Mouse (Mus musculus) brain, embryonic 18.5 days (tissue): ENCODE results near the gene Setd3.
"Not testable (repeated sequence)": the region's sequence is repeated elsewhere in the genome, so short reads cannot be mapped to it uniquely, and the experiment has no call there.

Experiments used
- DNase-seq: peaks from one replicate; pipeline ENCODE4 v3.0.0-alpha.2; 2012; ENCODE audit warnings: low read depth, low spot score

The Setd3 gene

DNA sequence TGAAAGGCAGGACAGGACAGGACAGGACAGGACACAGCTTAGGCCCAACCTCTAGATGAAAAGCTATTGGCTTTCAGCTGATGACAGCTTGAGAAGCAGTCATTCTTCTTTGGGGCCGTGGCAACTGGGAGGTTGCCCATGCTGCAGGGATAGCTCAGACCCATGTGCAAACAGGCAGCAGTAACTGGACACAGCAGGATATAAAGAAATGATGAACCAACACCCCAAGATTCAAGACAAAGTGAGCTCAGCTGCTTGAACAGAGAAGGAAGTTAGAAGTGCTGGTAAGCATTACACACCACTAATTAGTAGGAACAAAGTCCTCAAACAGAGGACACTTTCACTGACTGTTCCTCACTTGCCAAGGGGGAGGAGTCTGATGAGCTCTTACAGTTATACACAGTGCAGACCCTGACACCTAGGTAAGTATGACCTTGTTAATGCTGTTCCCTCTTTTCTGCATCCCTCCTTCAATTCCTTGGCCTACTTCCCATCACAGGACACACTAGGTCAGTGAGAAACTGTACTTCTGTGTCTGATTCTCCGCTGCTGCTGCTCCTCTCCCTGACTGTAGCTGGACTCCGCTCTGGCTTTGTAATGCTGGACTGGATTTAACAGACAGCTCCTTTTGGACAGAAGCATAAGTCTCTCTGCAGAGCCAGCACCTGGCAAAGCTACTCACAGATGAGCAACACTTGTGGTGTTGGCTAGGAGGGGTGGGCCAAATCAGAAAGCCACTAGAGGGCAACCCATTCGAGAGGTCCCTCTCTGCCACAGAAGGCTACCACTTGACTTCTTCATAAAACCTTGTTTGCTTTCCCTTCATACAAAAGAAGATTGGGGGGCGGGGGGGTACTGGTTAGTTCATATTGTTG lies 35.3 kb downstream of the Setd3 start:
- no peak for DNase-seq

DNA sequence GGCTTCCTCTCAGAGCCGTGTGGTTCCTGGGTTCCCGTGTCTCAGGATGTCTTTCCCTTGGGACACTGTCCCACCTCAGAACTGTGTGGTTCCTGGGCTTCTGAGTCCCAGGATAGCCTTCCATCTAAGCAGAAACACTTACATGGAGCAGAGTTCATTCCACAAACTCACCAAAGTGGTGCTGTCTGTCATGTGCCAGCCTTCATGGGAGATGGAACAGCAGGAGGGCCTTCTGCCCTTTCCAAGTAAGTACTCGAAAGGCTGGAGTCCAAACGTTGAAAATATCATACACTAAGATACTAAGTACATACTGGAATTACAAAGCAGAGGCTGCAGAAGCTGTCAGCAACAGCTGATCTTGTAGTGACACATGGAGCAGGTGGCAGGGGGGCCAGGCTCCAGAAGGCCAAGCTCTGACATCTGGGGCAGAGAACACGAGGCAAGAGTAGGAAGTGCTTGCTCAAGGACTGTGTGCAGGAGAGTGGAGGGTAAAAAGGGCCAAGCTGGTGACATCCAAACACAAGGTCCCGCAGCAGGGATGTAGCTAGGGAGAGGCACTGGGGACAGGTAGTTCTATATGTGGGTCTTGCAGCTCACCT lies 43.4 kb downstream of the Setd3 start:
- no peak for DNase-seq

DNA sequence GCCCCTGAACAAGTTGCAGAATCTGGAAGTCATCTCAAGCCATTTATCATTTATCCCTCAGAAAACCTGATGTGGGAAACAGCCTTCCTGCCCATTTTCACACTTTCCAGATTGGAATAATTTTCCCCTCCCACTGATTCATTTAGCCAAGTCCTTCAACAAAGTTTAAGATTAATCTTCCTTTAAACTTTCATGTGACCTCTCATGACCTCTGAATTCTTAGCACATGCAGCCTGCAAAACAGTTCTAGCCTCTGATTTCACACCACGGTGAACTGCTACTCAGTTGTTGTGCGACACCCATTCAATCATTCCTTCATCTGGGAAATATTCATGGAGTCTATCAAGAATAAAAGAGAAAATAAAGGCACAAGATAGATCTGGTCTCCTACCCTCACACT lies 45.9 kb downstream of the Setd3 start:
- DNase-seq: no peak

GRCm38 (mm10) chr12:108132450-108133070 lies 46.6 kb downstream of the Setd3 start:
- no peak for DNase-seq

DNA sequence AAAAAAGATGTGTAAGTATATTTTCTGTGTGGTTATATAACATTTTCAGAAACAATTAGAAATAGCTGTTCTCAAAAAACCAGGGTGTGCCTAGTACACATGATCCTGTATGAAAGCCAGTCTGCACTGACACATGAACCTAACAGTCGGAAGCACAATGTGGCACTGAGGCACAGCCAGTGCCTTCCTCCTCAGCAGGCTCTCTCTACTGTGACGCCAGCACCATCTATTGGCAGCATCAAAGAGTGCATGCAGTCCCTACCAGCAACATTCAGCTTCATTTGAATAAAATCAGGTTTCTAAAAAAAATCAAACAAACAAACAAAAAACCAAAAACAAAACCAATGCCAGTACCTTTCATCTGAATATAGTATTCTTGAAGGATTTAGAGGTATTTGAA lies 57.8 kb downstream of the Setd3 start:
- peak; percentile 60 for DNase-seq

GRCm38 (mm10) chr12:108120434-108120833 lies 58.7 kb downstream of the Setd3 start:
- DNase-seq: no peak

- DNase-seq: no peak
Measured at GRCm38 (mm10) chr12:108119930-108120329, 59.2 kb downstream of the Setd3 start.

DNA sequence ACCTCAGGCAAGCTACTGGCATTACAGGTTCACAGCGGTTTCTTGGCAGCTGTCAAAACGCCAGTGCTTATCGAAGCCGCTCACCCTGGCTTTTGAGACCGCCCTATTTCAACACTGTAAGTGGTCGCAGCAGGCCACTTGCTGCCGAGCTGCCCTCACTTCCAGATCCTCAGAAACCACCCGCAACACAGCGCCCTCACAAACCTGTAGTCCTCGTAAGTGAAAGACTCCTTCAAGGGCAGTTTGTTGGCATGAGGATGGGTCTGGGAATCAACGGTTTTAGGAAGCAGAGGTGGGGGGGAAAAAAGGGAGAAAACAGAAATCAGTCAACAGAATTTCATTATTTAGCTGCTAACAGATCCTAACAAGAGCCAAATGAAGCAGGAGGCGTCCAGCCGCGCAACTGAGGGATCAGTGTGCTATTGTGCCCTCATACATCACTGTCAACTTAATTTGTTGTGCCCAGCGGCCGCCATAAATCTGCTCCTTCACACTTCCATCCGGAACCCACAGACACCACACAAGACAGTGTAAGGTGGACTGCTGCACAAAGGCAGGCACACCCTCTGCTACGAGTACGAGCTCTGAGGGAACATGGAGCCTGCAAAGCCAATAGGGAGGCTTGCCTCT lies 60.1 kb downstream of the Setd3 start:
- DNase-seq: no peak

GRCm38 (mm10) chr12:108118503-108118901 lies 60.6 kb downstream of the Setd3 start:
- DNase-seq: no peak

- no peak for DNase-seq
Measured at GRCm38 (mm10) chr12:108111191-108111590, 67.9 kb downstream of the Setd3 start.

- DNase-seq: no peak
Measured at GRCm38 (mm10) chr12:108110674-108111073, 68.4 kb downstream of the Setd3 start.

GRCm38 (mm10) chr12:108109732-108110131 lies 69.4 kb downstream of the Setd3 start:
- no peak for DNase-seq

- not testable (repeated sequence) for DNase-seq
Measured at GRCm38 (mm10) chr12:108108591-108108990, 70.5 kb downstream of the Setd3 start.

DNA sequence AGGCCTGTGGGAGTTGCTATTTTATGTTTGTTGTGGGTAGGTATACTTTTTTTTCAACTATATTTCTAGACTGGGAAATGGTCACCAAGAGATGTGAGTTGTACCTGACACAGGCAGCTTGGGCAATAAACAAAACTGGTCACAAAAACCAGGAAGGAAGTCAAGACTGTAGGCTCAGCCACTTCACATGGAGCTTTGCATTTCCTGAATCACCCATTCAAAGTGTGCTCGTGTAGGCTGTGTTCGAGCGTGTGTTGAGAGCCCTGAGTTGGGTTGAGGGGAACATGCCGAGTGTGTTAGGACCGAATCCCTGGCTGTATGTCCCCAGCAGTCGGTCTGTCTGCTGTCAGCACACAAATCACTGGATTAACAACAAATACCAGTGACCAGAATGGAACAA lies 75.8 kb downstream of the Setd3 start:
- no peak for DNase-seq

DNA sequence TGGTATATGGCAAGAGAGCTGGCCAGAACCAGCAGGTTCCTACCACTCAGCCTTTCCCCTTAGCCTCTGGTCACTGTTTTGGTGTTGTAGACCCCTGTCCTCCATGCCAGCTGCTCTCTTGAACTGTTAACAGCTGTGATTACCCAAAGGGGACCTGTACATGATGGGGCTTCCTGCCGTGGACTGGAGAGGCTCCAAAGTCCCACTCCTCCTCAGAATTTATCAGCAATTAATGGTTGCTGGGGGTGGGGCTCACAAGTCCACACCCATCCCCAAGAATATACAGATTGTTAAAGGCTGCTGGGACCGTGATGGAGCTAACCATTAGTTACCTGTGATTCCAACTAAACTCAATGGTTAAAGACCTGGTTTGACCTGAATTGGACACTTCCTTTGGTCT lies 77.0 kb downstream of the Setd3 start:
- no peak for DNase-seq

GRCm38 (mm10) chr12:108100181-108100580 lies 78.9 kb downstream of the Setd3 start:
- no peak for DNase-seq

GRCm38 (mm10) chr12:108098201-108098980 lies 80.7 kb downstream of the Setd3 start:
- DNase-seq: no peak

GRCm38 (mm10) chr12:108097643-108098042 lies 81.5 kb downstream of the Setd3 start:
- no peak for DNase-seq

- DNase-seq: no peak
Measured at GRCm38 (mm10) chr12:108088253-108088652, 90.9 kb downstream of the Setd3 start.

GRCm38 (mm10) chr12:108087489-108087888 lies 91.6 kb downstream of the Setd3 start:
- DNase-seq: no peak

DNA sequence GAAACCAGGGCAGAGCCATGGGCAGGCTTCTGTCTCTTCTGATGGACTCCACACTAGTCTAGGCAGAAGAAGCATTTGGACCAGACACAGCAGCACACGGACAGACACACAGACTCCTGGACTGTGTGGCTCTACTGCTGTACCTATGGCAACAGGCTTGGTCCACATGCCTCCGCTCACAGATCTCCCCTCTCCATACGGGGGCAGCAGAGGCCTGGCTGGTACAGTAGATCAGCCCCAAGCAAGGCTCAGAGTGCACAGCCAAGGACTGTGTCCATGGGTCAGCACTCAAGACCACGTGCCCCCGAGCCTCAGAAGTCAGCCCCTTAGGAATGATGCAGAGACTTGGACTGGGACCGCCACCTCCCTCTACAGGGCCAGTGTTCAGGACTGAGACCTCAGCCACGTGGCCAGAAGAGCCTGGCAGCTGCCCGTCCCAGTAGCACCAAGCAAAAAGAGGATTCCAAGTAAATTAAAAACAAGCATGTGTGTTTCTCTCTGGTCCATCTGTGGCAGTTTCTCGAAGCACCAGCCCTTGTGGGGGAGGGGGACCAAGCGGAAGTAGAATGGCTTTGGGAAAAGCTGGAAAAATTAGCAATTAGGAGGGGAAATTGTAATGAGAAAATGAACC lies 100.9 kb downstream of the Setd3 start:
- peak; percentile 39 for DNase-seq
